Mouse (Mus musculus) testis, adult 2 months (tissue): Measurements from ENCODE around the gene Ssbp3.

ENCODE experiments used
- CTCF ChIP-seq: fragments of 200-500 bp; IDR thresholded peaks from 2 replicates; pipeline ENCODE4 v1.5.1; 2012; ENCODE audit warnings: low read depth, mild to moderate bottlenecking, inconsistent platforms, low read length, moderate library complexity; ENCODE audit not compliant: control insufficient read depth, insufficient read depth, insufficient replicate concordance
- POLR2A ChIP-seq: fragments of 200-500 bp; IDR thresholded peaks from 2 replicates; pipeline ENCODE4 v1.6.1; 2012; ENCODE audit warnings: low read depth, mild to moderate bottlenecking, inconsistent platforms, low read length, moderate library complexity; ENCODE audit not compliant: control insufficient read depth

DNA sequence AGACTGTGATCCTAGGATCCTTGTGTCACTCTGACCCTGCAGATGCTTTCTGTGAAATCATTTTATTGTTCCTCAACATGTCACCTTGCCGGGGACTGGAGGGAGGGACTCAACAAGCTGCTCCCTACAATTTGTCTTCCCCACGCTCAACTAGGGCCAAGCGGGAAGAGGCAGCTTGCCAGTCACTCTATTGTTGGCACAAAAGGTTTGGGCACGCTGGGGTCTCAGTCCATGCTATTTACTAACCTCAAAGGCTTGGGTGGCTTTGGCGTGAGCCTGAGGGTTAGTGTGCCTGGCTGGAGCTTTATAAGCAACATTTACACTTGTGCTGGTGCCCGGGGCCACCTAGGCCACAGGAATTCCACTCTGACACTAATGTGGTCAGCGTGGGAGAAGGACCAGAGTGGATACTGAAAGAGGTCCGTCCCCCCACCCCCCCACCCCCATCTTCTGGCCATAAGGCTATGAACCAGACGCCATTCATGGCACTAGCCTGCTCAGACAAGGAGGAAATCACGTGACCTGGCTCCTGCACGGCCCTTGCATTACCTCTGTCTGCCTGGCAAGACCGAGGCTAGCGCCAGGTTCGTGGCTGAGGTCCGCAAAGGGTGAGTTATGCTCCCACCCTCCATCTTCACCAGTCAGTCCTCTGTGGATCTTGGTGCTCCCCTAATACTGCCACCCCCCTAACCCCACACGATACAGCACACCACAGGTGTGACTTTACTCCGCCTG is 188.5 kb downstream of the Ssbp3 start:
- TF ChIP-seq CTCF: no peak
- no peak for TF ChIP-seq POLR2A
